Mouse (Mus musculus) liver, embryonic 14.5 days (tissue): ENCODE data around the gene Hbb-bs.

Source experiments
- CTCF ChIP-seq: IDR thresholded peaks from 2 replicates; pipeline ENCODE4 v1.5.1; 2016; ENCODE audit warnings: antibody characterized with exemption, low read depth, control low read depth
- EP300 ChIP-seq: IDR thresholded peaks from 2 replicates; pipeline ENCODE4 v1.6.1; 2016; ENCODE audit warnings: antibody characterized with exemption, low read depth

DNA sequence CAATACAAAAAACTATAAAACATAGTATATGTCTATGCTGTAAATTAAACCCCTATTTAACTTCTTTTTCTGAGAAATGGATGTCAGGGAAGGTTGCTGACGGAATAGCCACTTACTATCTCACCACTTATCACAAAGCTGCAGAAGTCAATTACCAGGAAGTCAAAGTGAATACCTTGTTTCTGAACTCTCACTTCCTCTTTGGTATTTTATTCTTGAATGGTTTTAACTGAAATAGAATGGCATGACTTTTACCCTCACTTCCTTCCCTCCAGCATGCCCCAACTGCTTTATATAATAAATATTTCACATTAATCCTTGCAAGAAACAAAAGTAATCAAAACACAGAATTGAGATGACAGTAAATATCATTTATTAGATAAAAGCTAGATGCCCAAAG lies 15.7 kb downstream of the Hbb-bs start:
- no peak for TF ChIP-seq CTCF
- TF ChIP-seq EP300 = peak; percentile 69
